Mouse (Mus musculus): Measurements from ENCODE around the gene Ganab. TPM values are rescaled to one million over a fixed set of nuclear protein-coding genes. Genes with fewer than 3 reads are reported as not detected.
"Not testable (repeated sequence)": the region's sequence is repeated elsewhere in the genome, so short reads cannot be mapped to it uniquely, and the experiment has no call there.

Ganab gene
- total RNA-seq, 2 experiments from 2014 or later, result 45.0 to 52.1 TPM

- DNase-seq, result peak; percentile 97
Observed at GRCm38 (mm10) chr19:8888511-8889385, 9.1 kb upstream of the Ganab start, which contains the start of the genes 1810009A15Rik and Gm49416. Gene 1810009A15Rik, plus strand, starts transcription at chr19:8888853. Gene Gm49416, plus strand, starts transcription at chr19:8888926.

DNA sequence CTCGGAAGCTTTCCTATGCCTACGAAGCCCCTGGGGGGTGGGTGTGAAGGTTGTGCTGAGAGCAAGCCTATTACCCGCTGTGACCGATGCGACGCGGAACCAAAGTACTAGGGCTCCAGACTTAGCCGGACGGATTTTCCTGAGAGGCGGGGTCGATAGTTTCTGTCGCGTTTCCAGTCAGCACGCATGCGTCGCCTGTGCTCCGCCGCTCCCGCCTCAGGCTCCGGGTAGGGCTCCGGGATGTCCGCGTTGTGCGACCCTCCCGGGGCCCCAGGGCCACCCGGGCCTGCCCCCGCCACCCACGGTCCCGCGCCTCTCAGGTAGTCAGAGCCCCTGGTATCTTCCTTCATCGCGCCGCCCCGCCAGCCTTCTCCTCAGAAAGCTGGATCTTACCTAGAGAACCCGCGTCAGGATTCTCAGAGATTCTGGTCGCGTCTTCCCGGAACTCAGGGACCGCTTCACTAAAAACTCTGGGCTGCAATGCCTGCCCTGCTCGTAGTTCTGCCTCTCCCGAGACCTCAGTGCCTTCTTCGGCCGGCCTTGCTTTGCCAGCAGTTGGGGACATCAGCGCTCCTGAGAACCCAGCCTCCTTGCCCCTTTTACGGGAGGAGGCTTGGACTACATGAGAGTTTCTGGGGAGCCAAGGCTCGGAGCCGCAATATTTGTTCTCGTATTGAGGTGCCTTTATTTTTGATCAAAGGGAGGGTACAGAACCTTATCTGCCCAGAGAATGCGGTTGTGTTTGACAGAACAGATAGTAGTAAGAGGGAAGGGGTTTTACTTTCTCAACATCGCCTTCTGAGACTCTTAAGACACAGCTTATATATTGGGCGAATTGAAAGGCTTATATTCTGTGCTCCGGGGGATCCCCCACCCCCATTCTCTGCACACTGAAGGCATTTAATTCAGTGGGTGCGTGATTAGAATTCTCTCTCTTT lies 4.8 kb upstream of the Ganab start, which contains the start of gene Ints5:
Ints5 (plus strand) TSS at position 177 of the 938 bp plus-strand sequence.
- DNase-seq, result peak; percentile 89 to 94

- DNase-seq, result no peak
Observed at GRCm38 (mm10) chr19:8895397-8895960, 2.4 kb upstream of the Ganab start.

DNA sequence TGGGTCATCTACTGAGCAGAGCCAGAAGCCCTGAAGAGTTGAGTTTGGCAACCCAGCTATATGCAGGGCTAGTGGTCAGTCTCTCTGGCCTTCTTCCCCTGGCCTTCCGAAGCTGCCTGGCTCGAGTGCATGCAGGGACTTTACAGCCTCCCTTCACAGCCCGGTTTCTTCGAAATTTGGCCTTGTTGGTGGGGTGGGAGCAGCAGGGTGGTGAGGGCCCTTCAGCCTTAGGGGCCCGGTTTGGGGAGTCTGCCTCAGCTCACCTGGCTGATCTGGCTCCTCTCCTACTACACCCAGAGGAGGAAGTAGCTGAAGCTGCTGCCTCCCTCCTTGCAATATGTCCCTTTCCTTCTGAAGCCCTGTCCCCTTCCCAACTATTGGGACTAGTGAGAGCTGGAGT lies 1.6 kb upstream of the Ganab start:
- not testable (repeated sequence) for DNase-seq

GRCm38 (mm10) chr19:8897211-8897864 lies 533 bp upstream of the Ganab start:
- DNase-seq, result peak; percentile 45 to 61

GRCm38 (mm10) chr19:8898576-8898975 lies 705 bp downstream of the Ganab start:
- no peak for DNase-seq

DNA sequence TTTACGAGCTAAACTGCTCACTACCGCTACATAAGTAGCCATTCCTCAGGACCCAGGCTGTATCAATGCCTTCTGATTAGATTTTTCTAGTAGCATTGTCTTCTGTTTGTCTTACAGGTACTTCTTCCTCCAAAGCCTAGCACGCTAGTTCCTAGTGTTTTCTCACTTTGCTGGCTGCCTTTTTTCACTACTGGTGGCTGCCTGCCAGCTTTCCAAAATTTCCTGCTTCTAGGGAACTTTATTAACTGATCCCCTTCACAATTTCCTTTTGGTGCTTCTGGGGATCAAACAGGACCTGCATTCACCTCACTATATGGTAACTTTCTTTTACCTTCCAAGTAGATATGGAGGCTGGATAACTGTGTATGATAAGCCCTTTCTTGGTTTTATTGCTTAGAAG lies 1.2 kb downstream of the Ganab start:
- DNase-seq, result no peak

DNA sequence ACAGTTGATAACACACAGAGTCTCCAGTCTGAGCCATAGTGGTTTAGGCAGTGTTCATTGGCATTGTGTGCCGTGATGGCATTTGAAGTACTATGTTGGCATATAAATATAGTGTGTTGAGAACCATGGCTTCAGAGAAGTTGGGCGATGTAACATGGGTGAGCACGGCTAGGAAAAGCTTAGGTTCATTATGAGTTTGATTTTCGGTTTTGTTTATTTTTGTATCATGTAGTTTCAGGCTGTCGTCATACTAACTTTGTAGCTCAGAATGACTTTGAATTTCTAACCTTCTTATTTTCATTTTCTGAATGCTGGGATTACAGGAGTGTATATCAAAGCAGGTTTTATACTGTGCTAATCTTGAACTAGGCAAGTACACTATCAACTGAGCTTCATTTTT lies 5.5 kb downstream of the Ganab start:
- DNase-seq, result no peak

- no peak for DNase-seq
Observed at GRCm38 (mm10) chr19:8908531-8908930, 10.7 kb downstream of the Ganab start.

DNA sequence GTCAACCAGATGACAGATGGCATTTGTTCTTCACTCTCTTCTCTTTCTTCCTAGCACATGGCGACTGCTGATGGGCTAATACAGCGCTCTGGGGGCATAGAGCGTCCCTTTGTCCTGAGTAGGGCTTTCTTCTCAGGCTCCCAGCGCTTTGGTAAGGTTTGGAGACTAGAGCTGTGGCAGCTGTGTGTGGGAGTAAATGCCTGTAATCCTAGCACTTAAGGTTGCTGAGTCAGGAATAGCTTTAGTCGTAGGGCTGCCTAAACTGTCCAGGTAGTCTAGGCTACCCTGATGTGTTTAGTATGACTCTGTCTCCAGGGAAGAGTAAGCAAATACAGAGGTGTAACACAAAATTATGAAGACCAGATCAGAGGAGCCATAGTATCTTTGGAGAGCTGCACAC lies 13.9 kb downstream of the Ganab start:
- no peak for DNase-seq

DNA sequence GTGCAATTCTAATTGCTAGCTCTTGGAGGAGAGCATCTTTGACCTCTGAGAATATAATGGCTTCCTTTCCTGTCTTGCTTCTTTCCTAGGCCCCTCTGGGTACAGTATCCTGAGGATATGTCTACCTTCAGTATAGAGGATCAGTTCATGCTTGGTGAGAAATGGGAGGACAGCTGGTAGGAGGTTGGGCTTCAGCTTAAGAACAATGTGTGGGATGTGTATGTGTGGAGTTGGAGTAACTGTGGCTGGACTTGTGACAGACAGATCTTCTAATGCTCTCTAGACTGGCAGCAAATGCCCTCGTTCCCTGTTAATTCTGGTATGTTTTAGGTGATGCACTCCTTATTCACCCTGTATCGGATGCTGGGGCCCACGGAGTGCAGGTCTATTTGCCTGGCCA lies 16.3 kb downstream of the Ganab start:
- no peak for DNase-seq

DNA sequence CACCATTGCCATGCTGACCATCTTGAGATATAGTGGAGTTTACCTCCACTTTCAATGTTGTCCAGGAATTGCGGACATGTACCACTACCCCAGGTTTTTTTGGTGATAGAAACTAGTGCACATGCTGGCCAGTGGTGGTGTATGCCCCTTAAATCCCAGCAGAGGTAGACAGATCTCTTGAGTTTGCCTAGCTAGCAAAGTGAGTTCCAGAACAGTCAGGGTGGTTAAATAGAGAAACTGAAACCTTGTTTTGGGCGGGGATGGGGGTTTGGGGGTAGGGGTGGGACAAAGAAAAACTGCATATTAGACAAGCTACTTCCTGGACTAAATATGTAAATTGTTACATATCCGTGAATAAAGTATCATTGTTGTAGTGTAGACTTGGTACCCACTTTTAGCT lies 21.1 kb downstream of the Ganab start:
- DNase-seq, result no peak

GRCm38 (mm10) chr19:8919684-8920072 lies 21.8 kb downstream of the Ganab start:
- no peak for DNase-seq

GRCm38 (mm10) chr19:8920073-8920736 lies 22.3 kb downstream of the Ganab start, which contains the start of gene B3gat3:
Gene B3gat3, plus strand, starts transcription at chr19:8920374.
- peak; percentile 98 for DNase-seq

DNA sequence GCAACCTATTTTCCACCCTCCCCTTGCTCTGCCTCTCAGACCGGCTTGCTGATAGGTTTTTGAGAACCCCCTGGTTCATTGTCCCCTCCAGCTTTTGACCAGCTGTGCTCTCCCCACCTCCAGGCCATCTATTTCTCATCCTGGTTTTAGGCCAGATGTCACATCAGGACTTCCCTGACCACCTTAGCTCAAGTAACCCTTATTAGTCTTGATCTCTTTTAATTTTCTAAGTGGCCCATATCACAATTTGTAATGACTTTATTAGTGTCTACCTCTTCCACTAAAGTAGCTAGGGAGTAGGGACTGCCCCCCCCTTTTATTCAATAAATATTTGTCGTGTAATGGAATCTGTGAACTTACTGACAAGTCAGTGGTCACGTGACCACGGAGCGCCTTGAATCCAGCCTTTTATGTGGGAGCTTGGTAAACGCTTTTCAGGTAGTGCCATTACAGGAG lies 23.0 kb downstream of the Ganab start:
- peak; percentile 31 to 38 for DNase-seq

- no peak for DNase-seq
Observed at GRCm38 (mm10) chr19:8921741-8922140, 23.9 kb downstream of the Ganab start.

GRCm38 (mm10) chr19:8926766-8927165 lies 28.9 kb downstream of the Ganab start:
- no peak for DNase-seq

- DNase-seq, result no peak
Observed at GRCm38 (mm10) chr19:8927891-8928525, 30.1 kb downstream of the Ganab start.

DNA sequence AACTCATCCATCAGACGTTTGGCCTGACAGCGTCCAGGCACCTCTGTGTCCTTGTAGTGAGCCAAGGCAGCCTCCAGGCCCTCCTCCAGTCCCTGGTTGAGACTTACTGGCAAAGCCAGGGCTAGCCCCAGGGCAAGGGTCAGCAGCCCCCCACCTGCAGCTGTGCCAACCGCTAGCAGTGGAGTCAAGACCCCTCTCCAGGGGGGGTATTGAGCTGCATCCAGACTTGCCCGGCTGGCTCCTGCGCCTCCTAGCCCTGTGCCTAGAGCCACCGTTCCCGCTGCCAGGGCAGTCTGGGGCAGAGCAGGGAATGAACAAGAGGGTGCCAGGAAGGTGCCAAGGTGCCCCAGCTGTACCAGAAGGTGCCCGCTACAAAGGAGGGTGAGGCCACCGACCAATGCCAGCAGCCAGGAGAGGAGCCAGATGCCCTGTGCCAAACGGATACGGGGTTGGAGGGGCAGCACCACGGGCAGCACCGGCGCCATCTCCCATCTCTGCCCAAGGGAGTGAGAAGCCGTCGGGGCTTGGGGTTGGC lies 30.9 kb downstream of the Ganab start:
- DNase-seq, result no peak

Data from heart, adult 18-20 months (tissue).